Mouse (Mus musculus): ENCODE measurements at regions not wholly inside any gene's neighbourhood (a gene's known extent, or its start where the extent isn't known, plus 50 kb on each side); places are given as distances from the start of the nearest gene placed in this dataset.

DNA sequence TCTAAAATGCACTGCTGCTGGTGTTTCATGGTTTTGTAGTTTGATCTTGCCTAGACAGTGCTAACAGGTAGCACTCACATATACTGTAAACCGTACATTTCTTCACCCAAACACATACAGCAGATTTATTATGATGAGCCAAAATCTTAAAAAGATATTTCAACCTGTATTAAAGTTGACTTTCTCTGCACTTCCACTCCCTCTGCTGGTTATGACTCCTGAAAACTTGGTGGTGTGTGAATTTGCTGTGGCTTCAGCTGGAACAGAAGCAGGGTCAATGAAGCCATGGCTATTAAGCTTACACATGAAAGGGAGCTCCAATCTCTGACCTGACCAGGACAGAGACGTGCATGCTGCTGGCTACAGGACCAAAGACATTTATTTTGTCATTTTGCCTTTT lies 202.2 kb upstream of the Gm49339 start:
- no peak overlapping the region for H3K27ac ChIP-seq (ENCODE audit: low read depth, low read length)
- H3K27me3 ChIP-seq (replicated peaks; ENCODE audit: control insufficient read depth, insufficient read depth, low read length) = no peaks in the 10 kb centered on the region

DNA sequence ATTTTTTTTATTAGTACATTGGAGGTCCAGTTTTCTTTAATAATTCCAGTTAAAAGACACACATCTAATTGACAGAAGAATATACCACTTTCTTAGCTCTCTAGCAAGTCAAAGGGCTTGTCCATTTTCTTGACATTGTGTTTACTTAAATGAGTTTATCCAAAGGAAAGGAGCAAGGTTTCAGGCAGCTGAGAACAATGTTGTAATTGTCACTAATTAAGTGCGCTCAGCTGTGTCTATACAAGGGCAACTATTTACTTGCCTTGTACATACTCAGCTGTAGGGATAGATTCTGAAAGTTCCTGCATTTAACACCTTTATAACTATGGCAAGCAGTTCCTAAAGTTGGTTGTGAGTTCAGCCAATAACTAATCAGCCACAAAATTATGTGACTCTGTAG lies 198.0 kb upstream of the Gm49339 start:
- Histone ChIP-seq H3K4me1 (replicated peaks; ENCODE audit: control insufficient read depth, insufficient read depth, low read length) (no peaks in the 10 kb centered on the region), H3K27ac (ENCODE audit: low read depth, low read length) (no peak overlapping the region), H3K4me2 (replicated peaks; ENCODE audit: low read depth) (no peak overlapping the region), H3K27me3 (replicated peaks; ENCODE audit: control insufficient read depth, insufficient read depth, low read length) (no peaks in the 10 kb centered on the region), H3K36me3 (ENCODE audit: control insufficient read depth, insufficient read depth) (no peaks in the 10 kb centered on the region), H3K4me3 (ENCODE audit: low read depth, low read length) (no peak overlapping the region), H3K9me3 (ENCODE audit: control insufficient read depth) (no peaks in the 10 kb centered on the region), H3K9ac (ENCODE audit: low read depth, low read length) (no peak overlapping the region)
- no peak for ATAC-seq
- no peak for TF ChIP-seq CTCF (IDR thresholded peaks at IDR 0.05; ENCODE audit: low read depth)
- WGBS = 61% methylated on average over 1 of the region's 1 CpGs

More for the DNA sequence above, 202.2 kb upstream of the Gm49339 start:
- Histone ChIP-seq H3K9ac (ENCODE audit: low read depth, low read length) (no peak overlapping the region), H3K4me2 (replicated peaks; ENCODE audit: low read depth) (no peak overlapping the region), H3K4me1 (replicated peaks; ENCODE audit: control insufficient read depth, insufficient read depth, low read length) (no peaks in the 10 kb centered on the region), H3K9me3 (ENCODE audit: control insufficient read depth) (no peaks in the 10 kb centered on the region), H3K36me3 (ENCODE audit: control insufficient read depth, insufficient read depth) (no peaks in the 10 kb centered on the region), H3K4me3 (ENCODE audit: low read depth, low read length) (no peak overlapping the region)
- TF ChIP-seq CTCF (IDR thresholded peaks at IDR 0.05; ENCODE audit: low read depth) = no peak; the same call in 1 of the 2 replicates
- ATAC-seq = no peak
- WGBS = 64% methylated on average over 2 of the region's 2 CpGs

DNA sequence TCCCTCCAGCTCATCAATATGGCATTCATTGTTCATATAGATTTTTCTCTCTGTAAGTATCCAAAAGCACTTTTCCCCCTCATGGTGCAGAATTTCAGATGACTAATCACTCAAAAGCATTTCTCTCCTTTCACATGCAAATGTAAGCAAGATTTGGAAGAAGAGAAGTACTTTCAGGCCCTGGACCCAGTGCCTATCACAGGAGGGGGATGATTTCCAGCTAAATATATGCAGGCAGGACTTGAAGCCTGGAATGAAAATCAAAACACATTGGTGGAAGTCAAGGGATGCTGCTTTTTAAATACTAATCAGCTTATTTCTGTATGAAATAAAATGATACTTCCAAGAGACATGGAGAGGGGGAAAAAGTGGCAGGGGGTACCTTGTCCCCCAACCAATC lies 195.9 kb upstream of the Gm49339 start:
- no peak overlapping the region for H3K4me3 ChIP-seq (ENCODE audit: low read depth, low read length)
- H3K27me3 ChIP-seq (replicated peaks; ENCODE audit: control insufficient read depth, insufficient read depth, low read length) = no peaks in the 10 kb centered on the region

DNA sequence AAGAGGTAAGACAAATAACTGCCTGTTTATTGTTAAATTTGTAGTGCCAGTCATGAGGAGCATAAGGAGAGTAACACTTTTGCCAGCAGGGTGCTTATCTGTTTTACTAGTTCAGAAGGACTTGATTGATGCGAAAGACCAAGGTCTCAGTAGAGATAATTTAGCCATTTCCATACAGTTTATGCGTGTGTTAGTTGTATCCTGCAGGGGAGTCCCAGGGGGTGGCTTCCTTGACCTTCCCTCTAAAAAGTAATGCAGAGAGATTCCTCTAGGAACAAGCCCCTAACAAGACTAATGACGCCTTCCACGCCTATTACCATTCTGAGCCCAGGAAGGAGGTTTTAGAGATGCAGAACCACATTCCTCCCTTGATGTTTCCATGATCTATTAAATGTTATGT lies 192.6 kb upstream of the Gm49339 start:
- Histone ChIP-seq H3K27ac (ENCODE audit: low read depth, low read length) (no peak overlapping the region), H3K9ac (ENCODE audit: low read depth, low read length) (no peak overlapping the region), H3K27me3 (replicated peaks; ENCODE audit: control insufficient read depth, insufficient read depth, low read length) (no peaks in the 10 kb centered on the region), H3K4me1 (replicated peaks; ENCODE audit: control insufficient read depth, insufficient read depth, low read length) (no peaks in the 10 kb centered on the region), H3K9me3 (ENCODE audit: control insufficient read depth) (no peaks in the 10 kb centered on the region), H3K36me3 (ENCODE audit: control insufficient read depth, insufficient read depth) (no peaks in the 10 kb centered on the region), H3K4me2 (replicated peaks; ENCODE audit: low read depth) (no peak overlapping the region), H3K4me3 (ENCODE audit: low read depth, low read length) (no peak overlapping the region)
- ATAC-seq = no peak
- no peak for TF ChIP-seq CTCF (IDR thresholded peaks at IDR 0.05; ENCODE audit: low read depth)
- WGBS = 56% methylated on average over 4 of the region's 4 CpGs

More for the DNA sequence above, 195.9 kb upstream of the Gm49339 start:
- H3K9me3 ChIP-seq (ENCODE audit: control insufficient read depth) = no peaks in the 10 kb centered on the region
- TF ChIP-seq CTCF (IDR thresholded peaks at IDR 0.05; ENCODE audit: low read depth) = no peak
- ATAC-seq = no peak
- H3K9ac ChIP-seq (ENCODE audit: low read depth, low read length) = no peak overlapping the region
- H3K4me1 ChIP-seq (replicated peaks; ENCODE audit: control insufficient read depth, insufficient read depth, low read length) = no peaks in the 10 kb centered on the region
- H3K36me3 ChIP-seq (ENCODE audit: control insufficient read depth, insufficient read depth) = no peaks in the 10 kb centered on the region
- H3K4me2 ChIP-seq (replicated peaks; ENCODE audit: low read depth) = no peak overlapping the region
- no peak overlapping the region for H3K27ac ChIP-seq (ENCODE audit: low read depth, low read length)

DNA sequence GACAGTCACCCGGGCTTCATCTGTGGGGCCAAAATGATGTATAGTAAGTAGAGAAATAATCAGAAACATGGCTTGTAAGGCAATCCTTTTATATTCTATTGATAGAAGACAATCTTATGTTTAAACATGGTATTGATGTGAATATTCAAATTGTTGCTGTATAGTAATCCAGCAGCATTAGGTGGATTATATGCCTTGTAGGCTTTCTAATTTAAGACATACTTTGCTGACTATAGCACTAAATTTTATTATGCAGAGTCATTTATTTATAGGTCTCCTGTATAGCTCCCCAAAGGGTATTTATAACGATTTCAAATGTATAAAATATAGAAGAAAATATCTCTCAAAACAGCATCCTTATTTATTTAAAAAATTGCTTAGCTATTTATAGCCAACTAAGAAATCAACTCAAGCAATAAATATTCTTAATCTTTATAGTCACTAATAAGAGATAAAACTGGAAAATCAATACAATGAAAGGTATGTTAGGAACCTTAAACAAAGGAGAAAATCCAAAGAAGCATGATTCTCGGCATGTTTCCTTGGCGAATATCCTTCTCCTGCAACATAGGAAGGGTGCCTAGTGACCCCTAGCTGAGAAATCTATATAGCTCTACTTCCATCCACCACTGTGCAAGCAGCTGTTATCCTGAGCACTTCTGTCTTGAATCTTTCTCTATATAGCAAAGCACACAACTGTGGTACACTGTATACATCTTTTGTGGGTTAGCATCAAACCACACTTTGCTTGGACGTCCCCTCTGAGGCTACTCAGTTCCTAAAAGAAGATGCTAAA lies 188.8 kb upstream of the Gm49339 start:
- no peak overlapping the region for H3K4me2 ChIP-seq (replicated peaks; ENCODE audit: low read depth)
- TF ChIP-seq CTCF (IDR thresholded peaks at IDR 0.05; ENCODE audit: low read depth) = peak; percentile 63
- H3K4me1 ChIP-seq (replicated peaks; ENCODE audit: control insufficient read depth, insufficient read depth, low read length) = no peaks in the 10 kb centered on the region
- H3K4me3 ChIP-seq (ENCODE audit: low read depth, low read length) = no peak overlapping the region
- WGBS = 30% methylated on average over 5 of the region's 5 CpGs
- H3K36me3 ChIP-seq (ENCODE audit: control insufficient read depth, insufficient read depth) = no peaks in the 10 kb centered on the region
- H3K9ac ChIP-seq (ENCODE audit: low read depth, low read length) = no peak overlapping the region
- no peak overlapping the region for H3K27ac ChIP-seq (ENCODE audit: low read depth, low read length)
- H3K27me3 ChIP-seq (replicated peaks; ENCODE audit: control insufficient read depth, insufficient read depth, low read length) = no peaks in the 10 kb centered on the region
- no peak for ATAC-seq
- no peaks in the 10 kb centered on the region for H3K9me3 ChIP-seq (ENCODE audit: control insufficient read depth)

DNA sequence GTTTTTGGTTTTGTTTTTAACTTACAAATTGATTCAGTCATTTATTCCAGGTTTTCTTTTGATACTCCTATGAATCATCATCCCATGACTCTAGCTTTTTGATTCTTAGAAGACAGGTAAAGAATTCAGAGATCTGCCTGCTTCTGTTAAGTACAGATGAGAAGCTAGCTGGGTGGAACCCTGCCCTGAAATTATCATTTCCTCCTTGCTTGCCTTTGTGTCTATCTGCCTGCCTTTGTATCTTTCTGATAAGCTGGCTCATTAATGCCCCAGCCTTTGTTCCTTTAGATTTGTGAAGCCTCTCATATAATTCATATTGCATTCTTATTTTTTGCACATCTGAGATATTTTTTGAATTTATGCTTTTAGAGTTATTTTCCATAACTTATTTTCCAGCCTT lies 167.6 kb upstream of the Gm49339 start:
- no peak overlapping the region for H3K4me3 ChIP-seq (ENCODE audit: low read depth, low read length)
- H3K4me1 ChIP-seq (replicated peaks; ENCODE audit: control insufficient read depth, insufficient read depth, low read length) = no peaks in the 10 kb centered on the region
- TF ChIP-seq CTCF (IDR thresholded peaks at IDR 0.05; ENCODE audit: low read depth) = no peak
- no peak overlapping the region for H3K9ac ChIP-seq (ENCODE audit: low read depth, low read length)
- no peaks in the 10 kb centered on the region for H3K36me3 ChIP-seq (ENCODE audit: control insufficient read depth, insufficient read depth)
- no peak for ATAC-seq
- H3K9me3 ChIP-seq (ENCODE audit: control insufficient read depth) = no peaks in the 10 kb centered on the region
- no peaks in the 10 kb centered on the region for H3K27me3 ChIP-seq (replicated peaks; ENCODE audit: control insufficient read depth, insufficient read depth, low read length)
- H3K4me2 ChIP-seq (replicated peaks; ENCODE audit: low read depth) = no peak overlapping the region
- H3K27ac ChIP-seq (ENCODE audit: low read depth, low read length) = no peak overlapping the region

All from intestine, postnatal 0 days (tissue).